Mouse (Mus musculus): Measurements from ENCODE around the gene Sgip1. TPM values are rescaled to one million over a fixed set of nuclear protein-coding genes. Genes with fewer than 3 reads are reported as not detected.

The Sgip1 gene
- polyA plus RNA-seq, 1 experiment: 0.35 TPM

GRCm38 (mm10) chr4:103004681-103005080 lies 263.6 kb downstream of the Sgip1 start:
- no peak for TF ChIP-seq POLR2A (IDR thresholded peaks at IDR 0.05; ENCODE audit: low read depth, low read length)
- no peak for TF ChIP-seq CTCF (IDR thresholded peaks at IDR 0.05; ENCODE audit: extremely low read depth, insufficient read length, insufficient replicate concordance, low read depth, low read length)
- Histone ChIP-seq H3K27ac (ENCODE audit: insufficient read depth, low read depth, low read length) (no peak overlapping the region), H3K4me1 (ENCODE audit: control insufficient read depth, insufficient read depth, insufficient read length, low read length) (no peaks in the 10 kb centered on the region), H3K4me3 (ENCODE audit: low read depth, low read length) (no peak overlapping the region), H3K36me3 (ENCODE audit: control insufficient read depth, insufficient read depth, low read length) (no peaks in the 10 kb centered on the region), H3K27me3 (ENCODE audit: control insufficient read depth, insufficient read depth, low read length) (no peaks in the 10 kb centered on the region)
- WGBS: 84% methylated on average over 4 of the region's 4 CpGs

GRCm38 (mm10) chr4:103005190-103005945 lies 264.3 kb downstream of the Sgip1 start:
- no peaks in the 10 kb centered on the region for H3K4me1 ChIP-seq (ENCODE audit: control insufficient read depth, insufficient read depth, insufficient read length, low read length)
- H3K36me3 ChIP-seq (ENCODE audit: control insufficient read depth, insufficient read depth, low read length): no peaks in the 10 kb centered on the region
- TF ChIP-seq POLR2A (IDR thresholded peaks at IDR 0.05; ENCODE audit: low read depth, low read length) (no peak), CTCF (IDR thresholded peaks at IDR 0.05; ENCODE audit: extremely low read depth, insufficient read length, insufficient replicate concordance, low read depth, low read length) (no peak)
- H3K4me3 ChIP-seq (ENCODE audit: low read depth, low read length): no peak overlapping the region
- WGBS: 76% methylated on average over 15 of the region's 15 CpGs
- H3K27me3 ChIP-seq (ENCODE audit: control insufficient read depth, insufficient read depth, low read length): no peaks in the 10 kb centered on the region
- H3K27ac ChIP-seq (ENCODE audit: insufficient read depth, low read depth, low read length): no peak overlapping the region

GRCm38 (mm10) chr4:103006266-103006665 lies 265.2 kb downstream of the Sgip1 start:
- Histone ChIP-seq H3K27ac (ENCODE audit: insufficient read depth, low read depth, low read length) (no peak overlapping the region), H3K4me1 (ENCODE audit: control insufficient read depth, insufficient read depth, insufficient read length, low read length) (no peaks in the 10 kb centered on the region), H3K27me3 (ENCODE audit: control insufficient read depth, insufficient read depth, low read length) (no peaks in the 10 kb centered on the region), H3K36me3 (ENCODE audit: control insufficient read depth, insufficient read depth, low read length) (no peaks in the 10 kb centered on the region), H3K4me3 (ENCODE audit: low read depth, low read length) (no peak overlapping the region)
- WGBS: 78% methylated on average over 5 of the region's 5 CpGs
- TF ChIP-seq POLR2A (IDR thresholded peaks at IDR 0.05; ENCODE audit: low read depth, low read length) (no peak), CTCF (IDR thresholded peaks at IDR 0.05; ENCODE audit: extremely low read depth, insufficient read length, insufficient replicate concordance, low read depth, low read length) (no peak)

- WGBS: 5% methylated on average over 4 of the region's 4 CpGs
- TF ChIP-seq POLR2A (IDR thresholded peaks at IDR 0.05; ENCODE audit: low read depth, low read length): no peak
- no peak for TF ChIP-seq CTCF (IDR thresholded peaks at IDR 0.05; ENCODE audit: extremely low read depth, insufficient read length, insufficient replicate concordance, low read depth, low read length)
Observed at GRCm38 (mm10) chr4:103006943-103007418, 265.9 kb downstream of the Sgip1 start.

GRCm38 (mm10) chr4:103010734-103011133 lies 269.6 kb downstream of the Sgip1 start:
- 90% methylated on average over 4 of the region's 4 CpGs for WGBS
- TF ChIP-seq CTCF (IDR thresholded peaks at IDR 0.05; ENCODE audit: extremely low read depth, insufficient read length, insufficient replicate concordance, low read depth, low read length): no peak
- TF ChIP-seq POLR2A (IDR thresholded peaks at IDR 0.05; ENCODE audit: low read depth, low read length): no peak
- Histone ChIP-seq H3K4me3 (ENCODE audit: low read depth, low read length) (no peak overlapping the region), H3K36me3 (ENCODE audit: control insufficient read depth, insufficient read depth, low read length) (no peaks in the 10 kb centered on the region), H3K27me3 (ENCODE audit: control insufficient read depth, insufficient read depth, low read length) (no peaks in the 10 kb centered on the region), H3K4me1 (ENCODE audit: control insufficient read depth, insufficient read depth, insufficient read length, low read length) (no peaks in the 10 kb centered on the region), H3K27ac (ENCODE audit: insufficient read depth, low read depth, low read length) (no peak overlapping the region)

More at GRCm38 (mm10) chr4:103006943-103007418, 265.9 kb downstream of the Sgip1 start:
- Histone ChIP-seq H3K27ac (ENCODE audit: insufficient read depth, low read depth, low read length) (no peak overlapping the region), H3K4me3 (ENCODE audit: low read depth, low read length) (no peak overlapping the region), H3K27me3 (ENCODE audit: control insufficient read depth, insufficient read depth, low read length) (no peaks in the 10 kb centered on the region), H3K36me3 (ENCODE audit: control insufficient read depth, insufficient read depth, low read length) (no peaks in the 10 kb centered on the region), H3K4me1 (ENCODE audit: control insufficient read depth, insufficient read depth, insufficient read length, low read length) (no peaks in the 10 kb centered on the region)

GRCm38 (mm10) chr4:103011823-103012222 lies 270.7 kb downstream of the Sgip1 start:
- Histone ChIP-seq H3K36me3 (ENCODE audit: control insufficient read depth, insufficient read depth, low read length) (no peaks in the 10 kb centered on the region), H3K27me3 (ENCODE audit: control insufficient read depth, insufficient read depth, low read length) (no peaks in the 10 kb centered on the region), H3K27ac (ENCODE audit: insufficient read depth, low read depth, low read length) (no peak overlapping the region), H3K4me3 (ENCODE audit: low read depth, low read length) (no peak overlapping the region), H3K4me1 (ENCODE audit: control insufficient read depth, insufficient read depth, insufficient read length, low read length) (no peaks in the 10 kb centered on the region)
- WGBS: 53% methylated on average over 7 of the region's 7 CpGs
- no peak for TF ChIP-seq CTCF (IDR thresholded peaks at IDR 0.05; ENCODE audit: extremely low read depth, insufficient read length, insufficient replicate concordance, low read depth, low read length)
- no peak for TF ChIP-seq POLR2A (IDR thresholded peaks at IDR 0.05; ENCODE audit: low read depth, low read length)

GRCm38 (mm10) chr4:103013490-103013889 lies 272.4 kb downstream of the Sgip1 start:
- Histone ChIP-seq H3K36me3 (ENCODE audit: control insufficient read depth, insufficient read depth, low read length) (no peaks in the 10 kb centered on the region), H3K27ac (ENCODE audit: insufficient read depth, low read depth, low read length) (no peak overlapping the region), H3K27me3 (ENCODE audit: control insufficient read depth, insufficient read depth, low read length) (no peaks in the 10 kb centered on the region), H3K4me3 (ENCODE audit: low read depth, low read length) (no peak overlapping the region), H3K4me1 (ENCODE audit: control insufficient read depth, insufficient read depth, insufficient read length, low read length) (no peaks in the 10 kb centered on the region)
- WGBS: 22% methylated on average over 4 of the region's 4 CpGs
- no peak for TF ChIP-seq POLR2A (IDR thresholded peaks at IDR 0.05; ENCODE audit: low read depth, low read length)
- no peak for TF ChIP-seq CTCF (IDR thresholded peaks at IDR 0.05; ENCODE audit: extremely low read depth, insufficient read length, insufficient replicate concordance, low read depth, low read length)

Other genes with a start within 250 kb of the Sgip1 start
- gene Tctex1d1, start 237.3 kb downstream of the Sgip1 start, polyA plus RNA-seq (2012; rRNA removed): not detected in 2 replicates

Data from small intestine, adult 2 months (tissue).